Mouse (Mus musculus): Measurements from ENCODE around the gene Gm48552.
A peak's percentile ranks its signal among the peaks of the same experiment; 100 is the strongest.

The Gm48552 gene

GRCm38 (mm10) chr10:81431526-81432168 is 42.8 kb downstream of the Gm48552 start:
- DNase-seq (ENCODE audit: low read depth, low spot score) = peak; percentile 76

- DNase-seq (ENCODE audit: low read depth, low spot score) = no peak
Measured at GRCm38 (mm10) chr10:81432169-81432867, 43.5 kb downstream of the Gm48552 start.

GRCm38 (mm10) chr10:81432868-81433262 is 44.1 kb downstream of the Gm48552 start:
- peak; percentile 95 for DNase-seq (ENCODE audit: low read depth, low spot score)

GRCm38 (mm10) chr10:81433541-81434289 is 44.9 kb downstream of the Gm48552 start:
- no peak for DNase-seq (ENCODE audit: low read depth, low spot score)

GRCm38 (mm10) chr10:81434361-81435263 is 45.8 kb downstream of the Gm48552 start:
- no peak for DNase-seq (ENCODE audit: low read depth, low spot score)

GRCm38 (mm10) chr10:81435436-81435835 is 46.6 kb downstream of the Gm48552 start:
- DNase-seq (ENCODE audit: low read depth, low spot score) = no peak

All from ZHBTc4 (cell line).